Mouse (Mus musculus): ENCODE data around the gene Enox1.

- no peak for TF ChIP-seq MAFK (IDR thresholded peaks at IDR 0.05; ENCODE audit: insufficient read depth, low read depth, low read length)
- TF ChIP-seq ZNF384 (IDR thresholded peaks at IDR 0.05; ENCODE audit: low read depth, low read length) = no peak
- TF ChIP-seq ZC3H11A (IDR thresholded peaks at IDR 0.05; ENCODE audit: borderline replicate concordance, low read depth, low read length) = no peak
Measured at GRCm38 (mm10) chr14:77327693-77328092, 171.1 kb downstream of the Enox1 start.
